Mouse (Mus musculus) skeletal muscle tissue, adult 2 months (tissue): Measurements from ENCODE around the gene Crtc1.

Source experiments
- DNase-seq: peaks from one replicate; pipeline ENCODE4 v3.0.0-alpha.2; 2012; ENCODE audit warnings: low read depth, low spot score

Gene Crtc1

DNA sequence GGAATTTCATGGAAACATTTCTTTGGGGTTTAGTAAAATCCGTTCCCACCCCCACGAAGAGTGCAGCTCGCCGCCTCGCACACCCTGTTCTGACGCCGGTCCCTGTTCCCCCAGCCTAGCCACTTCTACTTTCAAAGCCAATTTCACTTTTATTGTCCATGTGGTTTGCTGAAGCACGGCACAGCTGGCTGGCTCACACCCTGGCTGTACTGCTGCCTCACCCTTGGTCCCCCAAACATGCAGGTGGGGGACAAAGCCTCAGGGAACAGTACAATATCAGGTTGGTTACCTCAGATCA lies 23.1 kb upstream of the Crtc1 start:
- no peak for DNase-seq

DNA sequence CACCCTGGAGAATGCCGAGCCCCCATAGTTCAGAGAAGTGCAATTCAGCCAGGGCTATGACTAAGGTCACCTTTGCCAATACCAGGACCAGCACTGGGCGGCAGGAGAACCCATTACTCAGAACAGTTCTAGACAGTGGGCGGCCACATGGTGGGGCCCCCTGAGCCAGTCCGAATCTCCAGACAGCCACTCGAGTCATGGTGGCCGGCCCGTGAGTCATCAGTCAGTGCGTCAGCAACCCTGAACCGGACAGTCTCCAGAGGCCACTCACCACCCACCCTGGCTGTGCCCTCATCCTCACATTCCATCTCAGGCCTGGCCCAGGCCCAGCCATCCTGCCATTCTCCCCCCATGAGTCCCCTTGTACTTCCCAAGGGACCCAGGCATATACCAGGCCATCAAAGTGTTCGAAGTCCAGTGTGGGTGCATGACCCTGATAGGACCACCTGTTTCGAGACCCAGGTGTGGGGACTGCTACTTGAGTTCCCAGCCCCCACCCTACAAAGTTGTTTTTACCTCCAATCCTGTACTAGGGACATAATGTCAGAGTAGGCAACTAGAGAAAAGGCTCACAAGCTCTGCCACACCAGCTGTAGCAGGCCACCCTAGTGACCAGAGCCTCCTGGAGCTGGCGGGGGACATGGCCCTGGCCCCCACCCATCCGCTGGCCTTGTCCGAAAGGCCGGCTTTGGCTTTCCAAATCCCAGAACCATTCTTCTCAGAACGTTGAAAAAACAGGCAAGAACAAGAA lies 22.6 kb upstream of the Crtc1 start:
- no peak for DNase-seq

- DNase-seq = no peak
Measured at GRCm38 (mm10) chr8:70460606-70461005, 21.2 kb upstream of the Crtc1 start.

DNA sequence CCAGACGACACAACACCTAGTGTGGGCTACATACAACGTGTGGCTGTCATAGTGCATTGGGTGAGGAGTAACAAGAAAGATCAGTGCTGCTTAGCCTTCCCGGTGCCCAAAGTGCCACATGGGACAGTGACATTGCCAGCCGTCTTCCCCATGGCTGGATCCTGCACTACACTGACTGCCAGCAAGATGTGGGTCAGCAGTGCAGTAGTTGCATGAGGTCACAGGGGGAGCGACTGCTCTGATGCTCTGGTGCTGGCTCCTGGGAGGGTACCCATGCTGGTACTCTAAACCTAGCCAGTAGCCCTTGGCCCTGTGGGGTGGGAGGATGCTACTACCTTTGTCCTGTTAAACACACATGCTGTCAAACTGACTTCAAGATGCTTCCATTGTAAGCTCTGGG lies 20.8 kb upstream of the Crtc1 start:
- no peak for DNase-seq

GRCm38 (mm10) chr8:70459636-70460035 lies 20.3 kb upstream of the Crtc1 start:
- DNase-seq = no peak

- DNase-seq = no peak
Measured at GRCm38 (mm10) chr8:70458462-70458861, 19.1 kb upstream of the Crtc1 start.

- DNase-seq = no peak
Measured at GRCm38 (mm10) chr8:70457882-70458281, 18.5 kb upstream of the Crtc1 start.

- no peak for DNase-seq
Measured at GRCm38 (mm10) chr8:70456996-70457395, 17.6 kb upstream of the Crtc1 start.

GRCm38 (mm10) chr8:70453852-70454251 lies 14.5 kb upstream of the Crtc1 start:
- DNase-seq = no peak

- no peak for DNase-seq
Measured at GRCm38 (mm10) chr8:70452196-70452966, 13.0 kb upstream of the Crtc1 start.

DNA sequence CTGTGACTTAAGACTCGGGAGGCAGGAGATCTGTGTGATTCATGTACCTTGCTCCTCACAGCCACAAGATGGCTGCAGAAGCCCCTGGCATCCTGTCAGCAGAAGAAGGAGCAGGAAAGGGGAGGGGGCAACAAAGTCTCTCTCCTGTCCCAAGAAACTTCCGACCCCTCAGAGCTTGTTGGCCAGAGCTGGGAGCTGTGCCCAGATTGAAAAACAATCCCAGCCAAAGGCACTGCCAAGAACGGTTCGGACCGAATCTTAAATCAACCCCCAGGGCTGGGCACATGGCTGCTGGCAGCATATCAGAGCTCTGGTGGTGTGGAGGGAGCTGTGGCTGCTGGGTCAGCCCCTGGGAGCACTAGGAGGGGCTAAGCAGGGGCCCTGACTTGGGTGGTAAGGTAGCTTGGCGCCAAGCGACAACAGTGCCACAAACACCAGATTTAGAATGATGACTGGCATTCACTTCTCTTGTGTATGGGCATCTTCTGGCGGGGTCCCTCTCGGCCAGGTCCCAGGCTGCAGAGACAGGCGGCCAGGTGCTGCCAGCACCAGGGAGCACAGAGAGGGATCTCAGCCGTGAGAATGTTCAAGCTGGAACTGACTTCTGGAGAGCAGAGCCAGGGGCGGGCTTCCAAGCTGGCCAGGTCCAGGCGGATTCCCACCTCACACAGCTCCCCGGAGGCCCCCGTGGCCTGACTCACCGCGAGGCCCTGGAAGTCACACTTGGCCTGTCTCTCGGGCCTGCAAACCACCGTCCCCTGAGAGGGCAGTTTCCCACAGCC lies 8.5 kb upstream of the Crtc1 start:
- peak; percentile 60 for DNase-seq

GRCm38 (mm10) chr8:70445988-70446387 lies 6.6 kb upstream of the Crtc1 start:
- DNase-seq = no peak

- DNase-seq = no peak
Measured at GRCm38 (mm10) chr8:70443326-70443725, 3.9 kb upstream of the Crtc1 start.

DNA sequence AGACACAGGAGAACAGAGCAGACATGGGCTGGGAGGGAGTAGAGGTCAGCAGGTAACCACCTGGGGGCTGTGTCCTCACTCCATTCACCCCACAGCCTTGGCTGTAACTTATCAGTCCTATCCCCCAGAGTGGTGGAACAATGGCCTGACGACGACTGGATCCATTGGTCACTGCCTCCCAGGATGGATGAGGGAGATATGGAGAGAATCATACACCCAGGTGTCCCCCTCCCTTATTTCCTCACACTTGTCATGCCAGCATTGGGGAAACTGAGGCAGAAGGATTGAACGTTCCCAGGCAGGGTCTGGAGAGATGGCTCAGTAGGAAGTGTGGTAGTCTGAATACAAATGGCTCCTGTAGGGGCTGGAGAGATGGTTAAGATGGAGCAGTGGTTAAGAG lies 2.2 kb upstream of the Crtc1 start:
- DNase-seq = no peak

GRCm38 (mm10) chr8:70440246-70440645 lies 867 bp upstream of the Crtc1 start:
- DNase-seq = no peak

- no peak for DNase-seq
Measured at GRCm38 (mm10) chr8:70439848-70440179, 435 bp upstream of the Crtc1 start.

- DNase-seq = no peak
Measured at GRCm38 (mm10) chr8:70438423-70438822, 956 bp downstream of the Crtc1 start.

GRCm38 (mm10) chr8:70435156-70435555 lies 4.2 kb downstream of the Crtc1 start:
- DNase-seq = no peak

DNA sequence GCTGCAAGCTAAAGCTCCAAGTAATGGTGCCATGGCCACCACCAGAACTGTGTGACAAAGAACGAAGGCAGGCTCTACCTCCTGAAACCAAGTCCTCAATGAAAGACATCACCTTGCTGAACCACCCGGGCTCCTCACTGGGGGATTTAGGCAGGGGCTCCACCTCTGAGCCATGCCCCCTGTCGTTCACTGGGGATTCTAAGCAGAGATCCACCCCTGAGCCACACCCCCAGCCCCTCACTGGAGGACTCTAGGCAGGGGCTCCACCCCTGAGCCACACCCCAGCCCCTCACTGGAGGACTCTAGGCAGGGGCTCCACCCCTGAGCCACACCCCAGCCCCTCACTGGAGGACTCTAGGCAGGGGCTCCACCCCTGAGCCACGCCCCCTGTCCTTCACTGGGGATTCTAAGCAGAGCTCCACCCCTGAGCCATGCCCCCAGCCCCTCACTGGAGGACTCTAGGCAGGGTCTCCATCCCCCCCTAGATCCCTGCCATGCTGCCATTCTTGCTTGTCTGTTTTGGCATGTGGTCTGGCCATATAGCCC lies 6.3 kb downstream of the Crtc1 start:
- no peak for DNase-seq

- no peak for DNase-seq
Measured at GRCm38 (mm10) chr8:70431213-70431612, 8.2 kb downstream of the Crtc1 start.

DNA sequence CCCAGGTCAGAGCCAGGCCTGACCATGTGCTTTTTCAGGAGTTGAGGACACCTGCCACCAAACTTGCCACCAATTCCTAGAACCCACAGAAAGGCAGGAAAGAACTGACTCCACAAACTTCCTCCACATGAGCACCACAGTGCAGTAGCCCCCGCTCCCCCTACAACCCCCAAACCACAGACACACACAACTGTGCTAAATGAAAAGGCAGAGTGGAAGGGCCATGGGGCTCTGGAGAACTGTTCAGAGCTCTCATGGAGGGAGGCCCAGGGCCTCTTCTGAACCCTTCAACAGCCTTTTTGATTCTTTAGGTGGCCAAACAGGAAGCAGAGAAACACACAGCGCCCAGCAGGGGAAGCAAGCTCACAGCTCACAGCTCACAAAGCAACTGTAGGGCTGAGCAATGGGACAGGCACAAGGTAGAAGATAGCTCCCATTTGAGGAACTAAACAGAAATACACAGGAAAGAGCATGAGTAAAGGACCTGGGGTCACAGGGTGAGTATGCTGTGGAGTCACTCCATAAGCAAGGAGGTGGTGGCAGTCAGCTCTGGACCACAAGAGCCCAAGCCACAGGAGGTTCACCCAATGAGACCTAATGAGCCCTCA lies 13.0 kb downstream of the Crtc1 start:
- no peak for DNase-seq

DNA sequence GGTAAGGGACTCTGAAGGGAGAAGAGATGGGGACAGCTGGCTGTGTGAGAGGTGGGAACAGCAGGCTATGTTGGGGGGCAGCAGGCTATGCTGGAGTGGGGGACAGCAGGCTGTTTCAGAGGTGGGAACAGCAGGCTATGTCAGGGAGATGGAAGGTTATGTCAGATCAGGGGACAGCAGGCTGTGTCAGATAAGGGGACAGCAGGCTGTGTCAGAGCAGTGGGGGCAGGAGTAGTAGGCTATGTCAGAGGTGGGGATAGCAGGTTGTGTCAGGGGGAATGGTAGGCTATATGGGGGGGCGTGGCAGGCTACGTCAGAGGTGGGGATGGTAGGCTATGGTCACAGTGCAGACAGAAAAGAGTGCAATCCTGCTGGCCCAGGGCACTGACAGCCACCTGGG lies 16.7 kb downstream of the Crtc1 start:
- DNase-seq = no peak
